Mouse (Mus musculus): Measurements from ENCODE around the gene Far2. TPM values are rescaled to one million over a fixed set of nuclear protein-coding genes. Genes with fewer than 3 reads are reported as not detected.
"Not testable (repeated sequence)": the region's sequence is repeated elsewhere in the genome, so short reads cannot be mapped to it uniquely, and the experiment has no call there.

Gene Far2
- total RNA-seq, 2 experiments from 2014 or later, result 4.7 to 5.7 TPM

GRCm38 (mm10) chr6:148116371-148116770 is 69.3 kb downstream of the Far2 start:
- no peak for DNase-seq (ENCODE audit: low spot score in 2 of 2)

DNA sequence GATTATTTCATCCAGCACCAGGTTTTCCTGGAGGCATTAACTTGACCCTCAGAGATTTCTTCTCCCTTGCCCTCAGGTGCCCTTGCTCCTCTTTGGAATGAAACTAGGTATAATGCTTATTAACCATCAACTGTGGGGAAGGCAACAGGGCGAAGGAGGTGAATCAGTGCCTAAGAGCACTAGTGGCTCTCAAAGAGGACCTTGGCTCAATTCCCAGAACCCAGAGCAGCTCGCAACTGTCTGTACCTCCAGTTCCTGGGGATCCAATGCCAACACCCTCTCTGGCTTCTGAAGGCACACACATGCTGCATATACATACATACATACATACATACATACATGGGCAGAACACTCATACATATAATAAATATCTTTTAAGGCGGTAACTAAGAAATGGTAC is 69.8 kb downstream of the Far2 start:
- DNase-seq (ENCODE audit: low spot score in 2 of 2), result no peak

DNA sequence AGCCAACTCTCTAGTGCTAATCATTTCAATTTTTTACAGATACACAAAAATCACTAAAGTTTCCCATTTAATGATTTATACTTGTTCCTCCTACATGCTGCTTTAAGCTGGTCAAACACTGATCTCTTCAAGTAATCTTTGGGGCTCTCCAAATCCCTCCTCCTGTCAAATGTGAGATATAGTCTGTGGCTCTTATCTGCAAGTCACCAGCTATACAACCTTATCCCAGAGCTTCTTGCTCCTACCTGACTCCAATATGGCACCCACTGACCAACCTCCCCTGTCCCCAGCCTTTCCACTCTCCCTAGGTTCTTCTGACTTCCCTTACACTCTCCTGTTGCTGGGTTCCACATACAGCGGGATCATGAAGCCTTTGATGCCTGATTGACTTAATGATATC is 70.6 kb downstream of the Far2 start:
- DNase-seq (ENCODE audit: low spot score in 2 of 2), result no peak

GRCm38 (mm10) chr6:148120703-148121102 is 73.6 kb downstream of the Far2 start:
- DNase-seq (ENCODE audit: low spot score in 2 of 2), result no peak

DNA sequence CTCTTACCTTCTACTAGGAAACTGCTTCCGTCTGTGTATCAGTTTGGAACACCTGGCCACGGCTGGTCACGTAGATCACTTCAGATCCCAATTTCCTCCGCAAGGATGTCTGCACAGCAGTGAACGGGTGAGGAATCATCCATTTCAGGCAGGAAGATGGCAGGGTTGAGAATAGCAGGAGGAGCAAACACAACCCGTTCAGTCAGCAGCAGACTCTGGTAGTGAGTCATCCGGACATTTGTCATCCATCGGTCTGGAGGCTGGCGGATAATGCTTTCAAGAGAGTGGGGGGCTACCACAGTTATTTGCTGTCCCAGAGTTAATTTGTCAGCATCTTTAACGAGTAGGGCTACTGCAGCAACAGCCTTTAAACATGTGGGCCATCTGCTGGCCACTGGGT is 79.8 kb downstream of the Far2 start:
- not testable (repeated sequence) for DNase-seq (ENCODE audit: low spot score in 2 of 2)

DNA sequence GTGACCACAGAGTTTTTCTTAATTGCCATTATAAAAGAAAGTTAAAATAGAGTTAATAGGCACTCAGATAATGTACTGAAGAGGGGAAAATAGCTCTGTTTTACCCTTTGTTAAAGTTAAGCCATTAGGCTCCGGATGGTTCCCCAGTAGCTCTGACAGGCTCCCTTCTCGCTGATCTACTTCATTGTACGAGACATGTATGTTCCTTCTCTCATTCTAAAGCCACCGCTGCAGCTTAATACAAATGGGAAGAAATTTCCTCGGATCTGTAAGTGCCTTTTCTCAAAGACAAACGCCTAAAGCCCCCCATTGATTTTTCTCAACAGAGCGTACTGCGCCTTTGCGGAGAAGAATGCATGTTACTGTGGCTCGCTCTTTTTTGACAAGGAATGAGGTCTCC is 85.3 kb downstream of the Far2 start:
- DNase-seq (ENCODE audit: low spot score in 2 of 2), result no peak

GRCm38 (mm10) chr6:148133536-148133935 is 86.5 kb downstream of the Far2 start:
- no peak for DNase-seq (ENCODE audit: low spot score in 2 of 2)

GRCm38 (mm10) chr6:148135769-148136382 is 88.8 kb downstream of the Far2 start:
- peak; percentile 40 to 67 for DNase-seq (ENCODE audit: low spot score in 2 of 2)

DNA sequence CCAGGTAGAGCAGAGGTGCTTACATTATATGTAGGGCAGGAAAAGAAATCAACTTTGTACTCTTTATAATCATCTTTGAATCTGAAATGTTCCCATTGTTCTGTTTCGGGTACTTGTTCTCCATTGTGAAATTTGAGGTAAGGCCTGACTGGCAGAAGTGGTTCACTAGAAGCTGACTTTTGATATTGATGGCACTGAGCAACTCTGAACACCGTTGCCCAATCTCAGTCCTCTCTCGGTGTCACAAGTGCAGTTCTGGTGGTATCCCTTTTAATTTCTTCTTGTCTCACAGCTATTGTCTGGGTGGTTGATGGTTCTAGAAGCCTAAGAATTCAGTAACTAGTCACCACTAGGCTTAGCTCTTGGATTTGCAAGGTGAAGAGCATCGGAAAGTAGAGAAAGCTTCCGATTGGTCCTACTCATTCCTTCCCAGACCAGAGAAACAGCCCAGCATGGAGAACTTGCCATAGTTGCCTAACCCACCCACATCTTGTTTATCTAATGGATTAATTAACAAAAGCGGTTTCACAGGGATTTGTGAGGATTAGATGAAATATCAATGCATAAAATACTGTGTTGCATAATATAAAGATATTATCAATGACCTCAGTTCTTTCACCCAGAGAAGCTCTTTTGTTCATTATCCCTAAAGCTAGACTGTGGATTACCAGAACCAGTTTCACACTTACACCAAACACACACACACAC is 92.4 kb downstream of the Far2 start:
- no peak for DNase-seq (ENCODE audit: low spot score in 2 of 2)

GRCm38 (mm10) chr6:148141874-148142273 is 94.8 kb downstream of the Far2 start:
- no peak for DNase-seq (ENCODE audit: low spot score in 2 of 2)

DNA sequence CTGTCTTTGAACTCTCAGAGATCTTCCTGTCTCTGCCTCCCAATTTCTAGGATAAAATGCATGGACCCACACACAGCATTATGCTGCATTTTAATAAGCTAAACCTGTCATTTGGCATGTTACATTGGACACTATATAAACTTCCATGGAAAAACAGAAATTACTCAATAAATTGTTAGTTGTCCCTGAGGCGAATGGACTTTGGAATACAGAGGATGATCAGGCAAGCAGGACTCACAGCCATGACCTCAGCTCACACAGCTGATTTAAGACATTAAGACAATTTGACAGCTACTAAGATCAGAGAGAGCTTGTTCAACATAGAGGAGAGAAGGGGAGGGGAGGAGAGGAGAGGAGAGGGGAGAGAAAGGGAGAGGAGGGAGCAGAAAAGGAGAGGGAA is 95.4 kb downstream of the Far2 start:
- no peak for DNase-seq (ENCODE audit: low spot score in 2 of 2)

- DNase-seq (ENCODE audit: low spot score in 2 of 2), result not testable (repeated sequence)
These were observed 105.2 kb downstream of the Far2 start for GRCm38 (mm10) chr6:148152305-148152704.

DNA sequence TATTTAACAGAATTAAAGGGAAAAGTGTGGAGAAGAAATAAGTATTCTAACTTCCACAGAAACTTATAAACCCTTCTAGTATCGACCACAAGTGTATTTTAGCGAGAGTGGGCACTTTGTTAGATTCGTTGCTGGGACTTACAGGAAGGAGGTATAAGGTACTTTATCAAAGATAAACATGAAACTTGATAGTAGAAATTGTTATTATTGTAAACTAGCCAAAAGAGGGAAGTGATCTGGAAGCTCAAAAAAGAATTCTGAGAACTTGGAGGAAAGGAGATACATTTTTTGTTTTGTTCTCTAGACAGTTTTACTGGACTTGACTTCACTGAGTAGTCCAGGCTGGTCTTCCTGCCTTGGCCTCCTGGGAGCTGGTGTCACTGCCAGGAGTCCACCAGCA is 125.8 kb downstream of the Far2 start:
- DNase-seq (ENCODE audit: low spot score in 2 of 2), result no peak

GRCm38 (mm10) chr6:148185694-148186093 is 138.6 kb downstream of the Far2 start:
- DNase-seq (ENCODE audit: low spot score in 2 of 2), result no peak

DNA sequence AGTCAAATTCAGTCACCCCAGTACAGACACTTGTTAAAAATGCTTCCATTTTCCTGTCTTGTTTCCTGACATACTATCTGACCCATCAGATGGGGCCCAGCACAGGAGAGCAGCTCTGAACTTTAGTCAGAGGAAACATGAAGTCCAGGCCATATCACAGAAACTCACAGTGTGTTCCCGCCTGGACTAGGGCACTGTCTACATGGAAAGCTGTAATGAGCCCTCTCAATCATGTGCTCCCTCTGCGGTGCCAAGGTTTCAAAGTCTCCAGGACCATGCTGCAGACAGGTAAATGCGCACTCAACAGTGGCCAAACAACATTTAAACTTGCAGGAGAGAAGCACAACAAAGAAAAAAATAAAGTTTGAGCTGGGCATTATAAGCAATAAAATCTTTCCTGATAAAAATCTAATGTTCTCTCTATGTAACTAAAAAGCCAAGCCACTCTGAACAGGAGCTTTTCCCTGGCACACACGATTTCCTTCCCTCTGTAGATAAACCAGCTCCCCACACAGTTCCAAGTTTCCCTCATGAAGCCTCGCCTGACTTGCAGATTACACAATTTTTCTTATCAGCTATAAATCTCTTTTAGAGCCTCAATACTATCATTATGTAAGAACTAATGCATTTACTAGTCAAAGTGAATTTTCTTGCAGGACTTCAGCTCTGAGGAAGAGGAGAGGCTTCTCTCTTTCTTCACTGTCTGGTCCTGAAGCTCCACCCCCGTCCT is 147.1 kb downstream of the Far2 start:
- DNase-seq (ENCODE audit: low spot score in 2 of 2), result no peak

GRCm38 (mm10) chr6:148199177-148199576 is 152.1 kb downstream of the Far2 start:
- no peak for DNase-seq (ENCODE audit: low spot score in 2 of 2)

GRCm38 (mm10) chr6:148199729-148200128 is 152.7 kb downstream of the Far2 start:
- DNase-seq (ENCODE audit: low spot score in 2 of 2), result no peak

GRCm38 (mm10) chr6:148205134-148205533 is 158.1 kb downstream of the Far2 start:
- DNase-seq (ENCODE audit: low spot score in 2 of 2), result no peak

GRCm38 (mm10) chr6:148207522-148207921 is 160.5 kb downstream of the Far2 start:
- no peak for DNase-seq (ENCODE audit: low spot score in 2 of 2)

GRCm38 (mm10) chr6:148211391-148211876 is 164.4 kb downstream of the Far2 start:
- DNase-seq (ENCODE audit: low spot score in 2 of 2), result peak in 1 of 2 experiments; percentile 7

DNA sequence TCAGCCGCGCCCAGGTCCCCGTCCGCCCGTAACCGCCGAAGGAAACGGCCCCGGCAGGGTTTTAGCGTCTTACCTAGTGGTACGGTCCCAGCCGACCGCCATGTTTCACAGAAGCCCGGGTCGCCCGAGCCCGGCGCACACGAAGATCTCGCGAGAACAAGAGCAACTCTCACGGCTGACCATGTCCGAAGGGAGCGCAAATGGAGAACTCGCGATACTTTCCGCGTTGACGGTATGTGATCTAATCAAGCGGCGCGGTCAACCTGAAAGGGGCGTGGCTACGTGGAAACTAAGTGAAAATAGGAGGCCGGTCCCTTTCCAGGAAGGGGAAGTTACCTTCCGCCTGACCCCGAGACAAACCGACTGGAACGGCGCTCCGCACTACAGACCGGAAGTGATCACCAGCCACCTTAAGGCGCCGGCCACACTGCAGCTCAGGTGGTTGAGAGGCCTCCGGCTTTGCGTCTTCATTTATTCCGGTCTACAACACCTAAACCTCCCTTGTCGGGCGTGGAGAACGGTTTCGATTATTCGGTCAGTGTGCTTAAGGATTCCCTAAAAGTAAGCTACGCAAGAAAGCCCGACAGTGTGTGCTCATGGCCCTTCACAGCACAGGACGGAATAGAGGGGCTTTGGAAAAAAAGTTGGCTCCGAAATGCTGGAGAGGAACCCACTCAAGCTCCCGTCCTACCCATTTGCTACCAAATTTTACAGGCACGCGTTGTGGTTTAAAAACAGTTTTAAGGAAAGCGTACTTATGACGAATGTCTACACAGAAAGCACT is 165.0 kb downstream of the Far2 start, which contains the start of gene Ergic2:
Gene Ergic2, minus strand, starts transcription at position 478 of the 784 bp plus-strand sequence.
- peak; percentile 77 to 91 for DNase-seq (ENCODE audit: low spot score in 2 of 2)
